Mouse (Mus musculus): ENCODE measurements at regions not wholly inside any gene's neighbourhood (a gene's known extent, or its start where the extent isn't known, plus 50 kb on each side); places are given as distances from the start of the nearest gene placed in this dataset.

DNA sequence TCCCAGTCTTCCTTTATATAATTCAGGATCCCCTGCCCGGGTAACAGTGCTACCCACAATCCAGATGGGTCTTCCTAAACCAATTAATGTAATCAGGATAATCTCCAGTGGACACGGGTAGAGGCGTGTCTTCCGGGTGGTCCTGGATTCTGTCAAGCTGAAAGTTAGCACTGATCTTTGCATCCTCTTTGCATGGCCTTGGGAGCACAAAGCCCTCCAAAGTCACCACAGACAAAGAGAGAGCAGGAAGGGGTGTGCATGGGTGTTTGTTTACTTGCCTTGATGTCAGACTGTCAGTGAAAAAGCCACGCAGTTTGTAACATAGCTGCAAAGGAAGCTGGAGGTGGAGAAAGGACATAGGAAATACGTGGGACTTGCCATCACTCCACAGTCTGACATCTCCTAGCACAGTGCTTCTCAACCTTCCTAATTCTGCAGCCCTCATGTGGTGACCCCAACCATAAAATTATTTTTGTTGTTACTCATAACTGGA is 208.0 kb downstream of the Rplp1 start:
- Histone ChIP-seq H3K4me3 (ENCODE audit: insufficient read depth in 1 of 2, low read depth in 2 of 2, low read length in 2 of 2) (no peak overlapping the region), H3K9ac (replicated peaks) (no peak overlapping the region), H3K4me1 (replicated peaks; ENCODE audit: control insufficient read depth in 2 of 2, insufficient read depth in 2 of 2, low read length in 1 of 2) (peaks cover 0 to 11% of the 10 kb centered on the region in 2 experiments; a peak in 2 of 4 replicates), H3K4me2 (ENCODE audit: low read depth) (no peak overlapping the region), H3K27ac (no peak overlapping the region), H3K27me3 (ENCODE audit: control insufficient read depth, insufficient read depth, low read length) (no peaks in the 10 kb centered on the region), H3K36me3 (replicated peaks; ENCODE audit: control insufficient read depth, insufficient read depth, low read depth) (no peaks in the 10 kb centered on the region), H3K9me3 (ENCODE audit: control insufficient read depth, low read length) (no peaks in the 10 kb centered on the region)
- no peak for ATAC-seq (ENCODE audit: insufficient read depth)
- TF ChIP-seq CTCF (IDR thresholded peaks at IDR 0.05; ENCODE audit: low read depth) (no peak), EP300 (IDR thresholded peaks at IDR 0.05; ENCODE audit: low read depth) (no peak)
- WGBS (ENCODE audit: insufficient replicate concordance) = 56% methylated on average over 6 of the region's 6 CpGs
- no peak for DNase-seq (ENCODE audit: low read depth in 3 of 3, low spot score in 3 of 3)

- Histone ChIP-seq H3K9ac (replicated peaks) (no peak overlapping the region), H3K36me3 (replicated peaks; ENCODE audit: control insufficient read depth, insufficient read depth, low read depth) (no peaks in the 10 kb centered on the region), H3K4me1 (replicated peaks; ENCODE audit: control insufficient read depth in 2 of 2, insufficient read depth in 2 of 2, low read length in 1 of 2) (peaks cover 0 to 11% of the 10 kb centered on the region in 2 experiments; a peak in 2 of 4 replicates), H3K4me3 (ENCODE audit: insufficient read depth in 1 of 2, low read depth in 2 of 2, low read length in 2 of 2) (no peak overlapping the region), H3K27me3 (ENCODE audit: control insufficient read depth, insufficient read depth, low read length) (no peaks in the 10 kb centered on the region), H3K4me2 (ENCODE audit: low read depth) (no peak overlapping the region), H3K9me3 (ENCODE audit: control insufficient read depth, low read length) (no peaks in the 10 kb centered on the region), H3K27ac (no peak overlapping the region)
- TF ChIP-seq EP300 (IDR thresholded peaks at IDR 0.05; ENCODE audit: low read depth) = no peak
- no peak for TF ChIP-seq CTCF (IDR thresholded peaks at IDR 0.05; ENCODE audit: low read depth)
- WGBS (ENCODE audit: insufficient replicate concordance) = 28% methylated on average over 5 of the region's 5 CpGs
- ATAC-seq (ENCODE audit: insufficient read depth) = no peak
- no peak for DNase-seq (ENCODE audit: low read depth in 3 of 3, low spot score in 3 of 3)
Measured at GRCm38 (mm10) chr9:61705586-61706233, 208.6 kb downstream of the Rplp1 start.

GRCm38 (mm10) chr9:61703301-61703700 is 211.0 kb downstream of the Rplp1 start:
- Histone ChIP-seq H3K4me2 (ENCODE audit: low read depth) (no peak overlapping the region), H3K4me3 (ENCODE audit: insufficient read depth in 1 of 2, low read depth in 2 of 2, low read length in 2 of 2) (no peak overlapping the region), H3K4me1 (replicated peaks; ENCODE audit: control insufficient read depth in 2 of 2, insufficient read depth in 2 of 2, low read length in 1 of 2) (peaks cover 0 to 11% of the 10 kb centered on the region in 2 experiments; a peak in 2 of 4 replicates), H3K36me3 (replicated peaks; ENCODE audit: control insufficient read depth, insufficient read depth, low read depth) (no peaks in the 10 kb centered on the region), H3K27me3 (ENCODE audit: control insufficient read depth, insufficient read depth, low read length) (no peaks in the 10 kb centered on the region; the same call in 1 of the 2 replicates), H3K9me3 (ENCODE audit: control insufficient read depth, low read length) (no peaks in the 10 kb centered on the region), H3K27ac (no peak overlapping the region), H3K9ac (replicated peaks) (no peak overlapping the region)
- ATAC-seq (ENCODE audit: insufficient read depth) = no peak
- 59% methylated on average over 11 of the region's 11 CpGs for WGBS (ENCODE audit: insufficient replicate concordance)
- TF ChIP-seq EP300 (IDR thresholded peaks at IDR 0.05; ENCODE audit: low read depth) = no peak
- no peak for DNase-seq (ENCODE audit: low read depth in 3 of 3, low spot score in 3 of 3)

DNA sequence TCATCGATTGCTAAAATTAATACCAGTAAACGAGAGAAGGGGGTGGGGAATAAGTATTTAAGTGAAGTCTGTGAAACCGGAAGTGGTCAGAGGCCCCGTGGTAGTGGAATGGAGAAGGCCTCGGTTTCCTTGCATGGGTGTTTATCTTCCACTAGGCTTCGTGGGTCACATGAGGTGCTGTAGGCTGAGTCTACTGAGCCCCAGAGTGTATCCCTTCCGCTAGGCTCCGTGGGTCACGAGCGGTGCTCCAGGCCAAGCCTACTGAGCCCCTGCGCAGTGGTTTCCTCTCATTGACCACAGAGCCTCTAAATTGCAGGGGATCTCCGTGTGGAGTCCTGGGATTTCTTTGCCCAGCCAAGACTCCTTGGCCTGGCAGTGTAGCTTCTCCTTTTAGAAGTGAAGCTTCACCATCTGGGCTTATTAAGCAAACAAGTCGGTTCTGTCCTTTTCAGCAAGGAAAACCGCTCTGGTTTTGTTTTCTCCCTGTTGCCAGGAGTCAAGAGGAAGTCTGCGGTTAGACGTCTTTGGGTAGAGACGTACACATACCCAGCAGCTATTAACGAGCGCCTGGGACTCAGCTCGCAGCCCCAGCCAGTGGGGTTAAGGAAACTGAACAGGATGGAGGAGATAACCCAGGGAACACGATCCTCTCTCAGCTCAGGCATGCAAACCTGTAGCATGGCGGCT is 211.9 kb downstream of the Rplp1 start:
- Histone ChIP-seq H3K36me3 (replicated peaks; ENCODE audit: control insufficient read depth, insufficient read depth, low read depth) (no peaks in the 10 kb centered on the region), H3K4me1 (replicated peaks; ENCODE audit: control insufficient read depth in 2 of 2, insufficient read depth in 2 of 2, low read length in 1 of 2) (peaks cover 0 to 7% of the 10 kb centered on the region in 2 experiments; a peak in 2 of 4 replicates), H3K9ac (replicated peaks) (no peak overlapping the region), H3K4me2 (ENCODE audit: low read depth) (peak overlapping the region; percentile 6), H3K27me3 (ENCODE audit: control insufficient read depth, insufficient read depth, low read length) (no peaks in the 10 kb centered on the region; the same call in 1 of the 2 replicates), H3K9me3 (ENCODE audit: control insufficient read depth, low read length) (no peaks in the 10 kb centered on the region), H3K4me3 (ENCODE audit: insufficient read depth in 1 of 2, low read depth in 2 of 2, low read length in 2 of 2) (no peak overlapping the region), H3K27ac (no peak overlapping the region)
- DNase-seq (ENCODE audit: low read depth in 3 of 3, low spot score in 3 of 3) (peak in 2 of 3 experiments; percentile 22 to 44), ATAC-seq (ENCODE audit: insufficient read depth) (0 out of 2 replicates have a peak, but pooled peaks have one; percentile 13)
- no peak; the same call in 1 of the 2 replicates for TF ChIP-seq EP300 (IDR thresholded peaks at IDR 0.05; ENCODE audit: low read depth)
- no peak for TF ChIP-seq CTCF (IDR thresholded peaks at IDR 0.05; ENCODE audit: low read depth)
- WGBS (ENCODE audit: insufficient replicate concordance) = 10% methylated on average over 22 of the region's 22 CpGs

DNA sequence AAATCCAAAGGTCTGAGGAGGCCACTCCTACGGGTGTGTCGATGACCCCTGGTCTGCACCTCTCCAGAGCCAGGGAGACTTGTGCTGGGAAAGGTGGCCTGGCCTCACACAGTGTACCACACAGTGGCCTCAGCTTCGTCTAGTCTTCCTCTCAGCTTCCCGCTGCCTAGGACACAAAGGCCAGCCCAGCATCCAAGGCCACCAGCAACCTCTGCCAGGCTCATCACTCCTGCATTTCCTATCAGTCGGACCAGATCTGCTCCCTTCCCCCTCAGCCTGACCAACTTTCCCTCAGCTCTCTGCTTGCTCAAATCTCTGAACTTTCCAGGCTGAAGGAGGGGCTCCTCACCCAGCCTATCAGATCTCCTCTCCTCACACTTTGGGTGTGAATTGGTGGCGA is 213.8 kb downstream of the Rplp1 start:
- WGBS (ENCODE audit: insufficient replicate concordance) = 38% methylated on average over 6 of the region's 6 CpGs
- no peaks in the 10 kb centered on the region for H3K36me3 ChIP-seq (replicated peaks; ENCODE audit: control insufficient read depth, insufficient read depth, low read depth)
- ATAC-seq (ENCODE audit: insufficient read depth) (no peak), DNase-seq (ENCODE audit: low read depth in 3 of 3, low spot score in 3 of 3) (no peak)
- H3K4me2 ChIP-seq (ENCODE audit: low read depth) = no peak overlapping the region
- no peaks in the 10 kb centered on the region; the same call in 1 of the 2 replicates for H3K27me3 ChIP-seq (ENCODE audit: control insufficient read depth, insufficient read depth, low read length)
- no peak overlapping the region for H3K27ac ChIP-seq
- H3K9ac ChIP-seq (replicated peaks) = no peak overlapping the region
- peaks cover 0 to 8% of the 10 kb centered on the region in 2 experiments; a peak in 2 of 4 replicates for H3K4me1 ChIP-seq (replicated peaks; ENCODE audit: control insufficient read depth in 2 of 2, insufficient read depth in 2 of 2, low read length in 1 of 2)
- no peak overlapping the region for H3K4me3 ChIP-seq (ENCODE audit: insufficient read depth in 1 of 2, low read depth in 2 of 2, low read length in 2 of 2)
- TF ChIP-seq EP300 (IDR thresholded peaks at IDR 0.05; ENCODE audit: low read depth) (no peak), CTCF (IDR thresholded peaks at IDR 0.05; ENCODE audit: low read depth) (no peak)
- H3K9me3 ChIP-seq (ENCODE audit: control insufficient read depth, low read length) = no peaks in the 10 kb centered on the region
